Mouse (Mus musculus): ENCODE measurements around the gene Stk39. TPM values are rescaled to one million over a fixed set of nuclear protein-coding genes. Genes with fewer than 3 reads are reported as not detected.
A peak's percentile ranks its signal among the peaks of the same experiment; 100 is the strongest.
"Not testable (repeated sequence)": the region's sequence is repeated elsewhere in the genome, so short reads cannot be mapped to it uniquely, and the experiment has no call there.

Gene Stk39
- total RNA-seq, 2 experiments from 2014 or later = 95.6 to 106 TPM

GRCm38 (mm10) chr2:68256472-68256871, 215.6 kb downstream of the Stk39 start:
- intact Hi-C loops (cut with DNase I) = no loop called here
- no peak for DNase-seq

GRCm38 (mm10) chr2:68254756-68255155, 217.3 kb downstream of the Stk39 start:
- no peak for DNase-seq

GRCm38 (mm10) chr2:68253222-68253621, 218.8 kb downstream of the Stk39 start:
- intact Hi-C loops (cut with DNase I) = no loop called here
- no peak for DNase-seq

More at GRCm38 (mm10) chr2:68254756-68255155, 217.3 kb downstream of the Stk39 start:
- intact Hi-C loops (cut with DNase I) = no loop called here

GRCm38 (mm10) chr2:68252048-68252758, 219.9 kb downstream of the Stk39 start:
- no peak for DNase-seq
- intact Hi-C loops (cut with DNase I) = no loop called here

GRCm38 (mm10) chr2:68250897-68251296, 221.2 kb downstream of the Stk39 start:
- intact Hi-C loops (cut with DNase I) = no loop called here
- DNase-seq = no peak

- intact Hi-C loops (cut with DNase I) = no loop called here
Measured at GRCm38 (mm10) chr2:68249855-68250424, 222.1 kb downstream of the Stk39 start.

GRCm38 (mm10) chr2:68246284-68246683, 225.8 kb downstream of the Stk39 start:
- no peak for DNase-seq
- intact Hi-C loops (cut with DNase I) = no loop called here

More at GRCm38 (mm10) chr2:68249855-68250424, 222.1 kb downstream of the Stk39 start:
- DNase-seq = no peak

- no peak for DNase-seq
Measured at GRCm38 (mm10) chr2:68244556-68244955, 227.5 kb downstream of the Stk39 start.

GRCm38 (mm10) chr2:68243879-68244553, 228.1 kb downstream of the Stk39 start:
- DNase-seq = no peak

More at GRCm38 (mm10) chr2:68244556-68244955, 227.5 kb downstream of the Stk39 start:
- intact Hi-C loops (cut with DNase I) = no loop called here

GRCm38 (mm10) chr2:68243273-68243672, 228.8 kb downstream of the Stk39 start:
- no peak for DNase-seq
- intact Hi-C loops (cut with DNase I) = no loop called here

More at GRCm38 (mm10) chr2:68243879-68244553, 228.1 kb downstream of the Stk39 start:
- intact Hi-C loops (cut with DNase I) = no loop called here

- no peak for DNase-seq
Measured at GRCm38 (mm10) chr2:68242069-68242468, 230.0 kb downstream of the Stk39 start.

GRCm38 (mm10) chr2:68241640-68242039, 230.4 kb downstream of the Stk39 start:
- DNase-seq = no peak
- intact Hi-C loops (cut with DNase I) = no loop called here

More at GRCm38 (mm10) chr2:68242069-68242468, 230.0 kb downstream of the Stk39 start:
- intact Hi-C loops (cut with DNase I) = no loop called here

GRCm38 (mm10) chr2:68239415-68239814, 232.7 kb downstream of the Stk39 start:
- intact Hi-C loops (cut with DNase I); DNase-seq: not testable (repeated sequence)

- no peak for DNase-seq
- intact Hi-C loops (cut with DNase I) = no loop called here
Measured at GRCm38 (mm10) chr2:68232929-68233328, 239.1 kb downstream of the Stk39 start.

GRCm38 (mm10) chr2:68229872-68230271, 242.2 kb downstream of the Stk39 start:
- DNase-seq = no peak
- intact Hi-C loops (cut with DNase I) = no loop called here

GRCm38 (mm10) chr2:68229081-68229480, 243.0 kb downstream of the Stk39 start:
- intact Hi-C loops (cut with DNase I) = no loop called here
- DNase-seq = no peak

- DNase-seq = peak in 1 of 2 experiments; percentile 21
- intact Hi-C loops (cut with DNase I) = loop anchor here (2.0 kb wide), 1 partner anchor 128 kb away; no protein-coding TSS in a partner anchor
Measured at GRCm38 (mm10) chr2:68222227-68222873, 249.7 kb downstream of the Stk39 start.

GRCm38 (mm10) chr2:68221226-68221625, 250.8 kb downstream of the Stk39 start:
- intact Hi-C loops (cut with DNase I) = no loop called here
- DNase-seq = no peak

- no peak for DNase-seq
- intact Hi-C loops (cut with DNase I) = no loop called here
Measured at GRCm38 (mm10) chr2:68219823-68220222, 252.2 kb downstream of the Stk39 start.

GRCm38 (mm10) chr2:68215176-68215575, 256.9 kb downstream of the Stk39 start:
- intact Hi-C loops (cut with DNase I) = no loop called here
- no peak for DNase-seq

- intact Hi-C loops (cut with DNase I) = no loop called here
- no peak for DNase-seq
Measured at GRCm38 (mm10) chr2:68214400-68214799, 257.7 kb downstream of the Stk39 start.
